31 mouse cellular contexts compared by ENCODE assay signal in the genomic region with DNA sequence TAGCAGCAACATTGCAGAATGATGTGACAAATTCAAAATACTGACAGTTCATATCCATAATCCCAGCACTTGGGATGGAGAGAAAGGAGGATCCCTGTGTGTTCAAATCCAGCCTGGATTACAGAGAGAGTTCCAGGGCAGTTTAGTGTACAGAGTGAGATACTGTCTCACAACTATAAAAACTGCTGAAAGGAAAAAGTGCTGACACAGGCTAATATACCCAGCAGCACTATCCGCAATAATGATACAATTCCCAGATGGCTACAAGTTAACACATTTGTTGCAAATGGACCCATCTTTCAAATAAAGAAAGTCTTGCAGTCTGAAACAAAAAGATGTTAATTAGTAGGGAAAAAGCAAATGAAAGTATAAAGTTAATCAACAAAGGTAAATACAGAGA.
"Had no signal": no experiment of that assay in that cellular context is flagged by ENCODE, and none has a peak within 500 bp of the region (broad histone marks: within the 10 kb centered on the region; RNA-seq: fewer than 3 reads in every experiment).

No protein-coding gene starts in this region.

- H3K27me3 ChIP-seq: limb, embryonic 12.5 days; limb, embryonic 13.5 days; limb, embryonic 15.5 days; liver, embryonic 12.5 days; liver, embryonic 13.5 days; liver, embryonic 15.5 days; lung, embryonic 15.5 days; megakaryocyte, embryonic 14.5 days; midbrain, embryonic 12.5 days; midbrain, embryonic 13.5 days; midbrain, embryonic 15.5 days; neural tube, embryonic 12.5 days had no signal

- H3K4me2 ChIP-seq: limb, embryonic 12.5 days; limb, embryonic 13.5 days; limb, embryonic 15.5 days; liver, embryonic 11.5 days; liver, embryonic 12.5 days; liver, embryonic 13.5 days; liver, embryonic 15.5 days; lung, embryonic 14.5 days; lung, embryonic 15.5 days; midbrain, embryonic 11.5 days; midbrain, embryonic 12.5 days; midbrain, embryonic 13.5 days; midbrain, embryonic 15.5 days; neural tube, embryonic 12.5 days had no signal

- H3K9ac ChIP-seq: limb, embryonic 12.5 days; limb, embryonic 13.5 days; limb, embryonic 15.5 days; liver, embryonic 12.5 days; liver, embryonic 13.5 days; liver, embryonic 14.5 days; liver, embryonic 15.5 days; liver, postnatal 0 days; lung, embryonic 14.5 days; lung, embryonic 15.5 days; midbrain, embryonic 12.5 days; midbrain, embryonic 13.5 days; midbrain, embryonic 15.5 days; neural tube, embryonic 12.5 days had no signal

- H3K9me3 ChIP-seq: limb, embryonic 10.5 days; limb, embryonic 12.5 days; limb, embryonic 13.5 days; limb, embryonic 15.5 days; liver, embryonic 12.5 days; liver, embryonic 13.5 days; liver, embryonic 15.5 days; lung, embryonic 15.5 days; megakaryocyte, embryonic 14.5 days; midbrain, embryonic 10.5 days; midbrain, embryonic 12.5 days; midbrain, embryonic 13.5 days; midbrain, embryonic 15.5 days; neural tube, embryonic 12.5 days had no signal

- H3K4me3 ChIP-seq: limb, embryonic 10.5 days; limb, embryonic 12.5 days; limb, embryonic 13.5 days; limb, embryonic 15.5 days; liver, embryonic 12.5 days; liver, embryonic 13.5 days; liver, embryonic 15.5 days; lung, embryonic 15.5 days; megakaryocyte, embryonic 14.5 days; midbrain, embryonic 10.5 days; midbrain, embryonic 12.5 days; midbrain, embryonic 13.5 days; midbrain, embryonic 15.5 days; myocyte; neural tube, embryonic 12.5 days had no signal

- H3K27ac ChIP-seq: limb, embryonic 10.5 days; limb, embryonic 12.5 days; limb, embryonic 13.5 days; limb, embryonic 15.5 days; liver, embryonic 12.5 days; liver, embryonic 13.5 days; liver, embryonic 14.5 days; liver, embryonic 15.5 days; lung, embryonic 15.5 days; macrophage; midbrain, embryonic 10.5 days; midbrain, embryonic 12.5 days; midbrain, embryonic 13.5 days; midbrain, embryonic 15.5 days; neural tube, embryonic 12.5 days had no signal

- DNase-seq: left cerebral cortex, postnatal 4 days; liver; liver, embryonic 13.5 days; liver, postnatal 0 days; lung, adult 18-20 months; lung, adult 2 months; lung, embryonic 14.5 days; lung, postnatal 10 days; lung, postnatal 14 days; lung, postnatal 36 days; lung, postnatal 4 days; midbrain, embryonic 14.5 days had no signal

- ATAC-seq: liver, embryonic 12.5 days; liver, postnatal 0 days; midbrain, embryonic 13.5 days; midbrain, embryonic 15.5 days; midbrain, embryonic 16.5 days had no signal

- H3K36me3 ChIP-seq: limb, embryonic 10.5 days; limb, embryonic 12.5 days; limb, embryonic 13.5 days; limb, embryonic 15.5 days; liver, embryonic 12.5 days; liver, embryonic 13.5 days; liver, embryonic 15.5 days; lung, embryonic 15.5 days; midbrain, embryonic 10.5 days; midbrain, embryonic 12.5 days; midbrain, embryonic 13.5 days; midbrain, embryonic 15.5 days; neural tube, embryonic 12.5 days had no signal

- H3K4me1 ChIP-seq: limb, embryonic 10.5 days; limb, embryonic 12.5 days; limb, embryonic 13.5 days; liver, embryonic 12.5 days; liver, embryonic 13.5 days; liver, embryonic 15.5 days; lung, embryonic 15.5 days; megakaryocyte, embryonic 14.5 days; midbrain, embryonic 10.5 days; midbrain, embryonic 12.5 days; midbrain, embryonic 13.5 days; midbrain, embryonic 15.5 days; neural tube, embryonic 12.5 days had no signal
